Mouse (Mus musculus): ENCODE data around the gene Clcn5.

GRCm38 (mm10) chrX:7320571-7320970 is 1.4 kb upstream of the Clcn5 start:
- no peak for TF ChIP-seq CTCF (IDR thresholded peaks at IDR 0.05; ENCODE audit: borderline replicate concordance, insufficient read depth, low read length)
- no peak for TF ChIP-seq POLR2A (IDR thresholded peaks at IDR 0.05; ENCODE audit: low read depth, low read length)

Measured in embryonic fibroblast, embryonic 13.5 days (primary cell).